Mouse (Mus musculus): ENCODE results near the gene Prpf40b. TPM values are rescaled to one million over a fixed set of nuclear protein-coding genes. Genes with fewer than 3 reads are reported as not detected.
"Not testable (repeated sequence)": the region's sequence is repeated elsewhere in the genome, so short reads cannot be mapped to it uniquely, and the experiment has no call there.

Gene Prpf40b
- polyA plus RNA-seq, 1 experiment = 37.0 TPM

DNA sequence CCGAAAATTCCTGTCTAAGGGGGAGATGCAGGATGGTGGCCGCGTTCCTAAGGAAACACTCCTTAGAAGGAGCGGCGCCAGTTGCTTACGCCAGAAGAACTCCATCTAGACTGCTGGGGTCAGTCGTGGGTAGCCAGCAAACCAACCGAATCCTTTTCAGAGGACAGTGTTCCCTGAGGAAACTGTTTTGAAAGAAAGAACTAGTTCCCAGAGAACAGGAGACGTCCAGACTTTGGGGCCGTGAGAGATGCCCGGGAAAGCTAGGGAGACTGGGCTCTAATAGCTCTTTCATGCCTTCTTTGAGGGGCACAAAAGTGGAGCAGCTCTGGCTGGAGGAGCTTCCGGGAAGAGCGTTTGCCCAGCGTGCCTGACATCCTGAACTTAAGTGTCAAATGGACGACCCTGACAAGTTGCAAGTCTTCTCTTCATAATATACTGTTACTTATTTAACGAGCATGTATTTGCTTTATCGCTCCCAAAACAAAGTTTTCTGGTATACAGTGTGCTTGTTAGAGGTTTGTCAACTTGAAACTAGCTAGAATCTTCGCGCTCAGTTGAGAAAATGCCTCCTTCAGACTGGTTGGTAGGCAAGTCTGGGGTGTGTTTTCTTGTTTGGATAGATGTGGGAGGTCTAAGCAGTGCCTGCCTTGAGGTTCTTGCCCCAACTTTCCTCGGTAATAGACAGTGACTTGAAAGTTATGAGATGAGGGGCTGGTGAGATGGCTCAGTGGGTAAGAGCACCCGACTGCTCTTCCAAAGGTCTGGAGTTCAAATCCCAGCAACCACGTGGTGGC, 42.3 kb upstream of the Prpf40b start:
- H3K27me3 ChIP-seq (ENCODE audit: control insufficient read depth, insufficient read depth, low read length) = no peaks in the 10 kb centered on the region
- WGBS = 5% methylated on average over 22 of the region's 22 CpGs
- peaks cover 6% of the 10 kb centered on the region for H3K36me3 ChIP-seq (ENCODE audit: control insufficient read depth, insufficient read depth, low read length)
- 0 out of 2 replicates have a peak, but pooled peaks have one; percentile 3 for TF ChIP-seq POLR2A (IDR thresholded peaks at IDR 0.05; ENCODE audit: control insufficient read depth, extremely low read depth, insufficient read depth, low read length, poor library complexity)
- TF ChIP-seq CTCF (IDR thresholded peaks at IDR 0.05; ENCODE audit: borderline replicate concordance, control insufficient read depth, extremely low read depth, insufficient read depth, low read length, poor library complexity) = no peak
- H3K4me3 ChIP-seq (ENCODE audit: control insufficient read depth, insufficient read depth, low read length) = peak overlapping the region; percentile 64
- DNase-seq = no peak
- H3K4me1 ChIP-seq (replicated peaks; ENCODE audit: control insufficient read depth, insufficient read depth, low read length) = peaks cover 14% of the 10 kb centered on the region
- H3K27ac ChIP-seq (ENCODE audit: control insufficient read depth, insufficient read depth, low read length) = peak overlapping the region; percentile 74

GRCm38 (mm10) chr15:99253175-99253479, 41.8 kb upstream of the Prpf40b start:
- DNase-seq; H3K27me3 ChIP-seq (ENCODE audit: control insufficient read depth, insufficient read depth, low read length); H3K27ac ChIP-seq (ENCODE audit: control insufficient read depth, insufficient read depth, low read length); H3K4me3 ChIP-seq (ENCODE audit: control insufficient read depth, insufficient read depth, low read length); H3K36me3 ChIP-seq (ENCODE audit: control insufficient read depth, insufficient read depth, low read length): not testable (repeated sequence)
- H3K4me1 ChIP-seq (replicated peaks; ENCODE audit: control insufficient read depth, insufficient read depth, low read length) = peaks cover 14% of the 10 kb centered on the region
- 50% methylated on average over 2 of the region's 2 CpGs for WGBS

DNA sequence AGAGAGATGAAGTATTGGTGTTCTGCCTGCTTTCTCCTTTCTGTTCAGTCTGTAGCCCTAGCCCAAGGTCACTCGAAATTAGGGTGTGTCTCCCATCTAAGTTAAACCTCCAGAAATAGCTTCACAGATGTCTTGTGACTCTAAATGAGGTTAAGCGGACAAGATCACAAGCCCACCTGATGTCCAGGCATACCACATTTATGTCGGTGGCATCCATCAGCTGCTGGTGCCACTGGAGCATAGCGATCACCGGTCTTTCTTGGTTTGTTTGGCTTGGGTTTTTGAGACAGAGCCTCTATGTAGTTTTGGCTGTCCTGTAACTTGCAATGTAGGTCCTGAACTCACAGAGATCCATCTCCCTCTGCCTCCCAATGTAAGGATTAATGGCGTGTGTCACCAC, 41.1 kb upstream of the Prpf40b start:
- Histone ChIP-seq H3K4me3 (ENCODE audit: control insufficient read depth, insufficient read depth, low read length) (no peak overlapping the region), H3K4me1 (replicated peaks; ENCODE audit: control insufficient read depth, insufficient read depth, low read length) (peaks cover 14% of the 10 kb centered on the region), H3K27ac (ENCODE audit: control insufficient read depth, insufficient read depth, low read length) (no peak overlapping the region), H3K36me3 (ENCODE audit: control insufficient read depth, insufficient read depth, low read length) (no peaks in the 10 kb centered on the region), H3K27me3 (ENCODE audit: control insufficient read depth, insufficient read depth, low read length) (no peaks in the 10 kb centered on the region)
- DNase-seq = no peak
- 92% methylated on average over 6 of the region's 6 CpGs for WGBS
- TF ChIP-seq CTCF (IDR thresholded peaks at IDR 0.05; ENCODE audit: borderline replicate concordance, control insufficient read depth, extremely low read depth, insufficient read depth, low read length, poor library complexity) (no peak), POLR2A (IDR thresholded peaks at IDR 0.05; ENCODE audit: control insufficient read depth, extremely low read depth, insufficient read depth, low read length, poor library complexity) (no peak)

- no peak for TF ChIP-seq POLR2A (IDR thresholded peaks at IDR 0.05; ENCODE audit: control insufficient read depth, extremely low read depth, insufficient read depth, low read length, poor library complexity)
- TF ChIP-seq CTCF (IDR thresholded peaks at IDR 0.05; ENCODE audit: borderline replicate concordance, control insufficient read depth, extremely low read depth, insufficient read depth, low read length, poor library complexity) = no peak
- Histone ChIP-seq H3K36me3 (ENCODE audit: control insufficient read depth, insufficient read depth, low read length) (no peaks in the 10 kb centered on the region), H3K4me1 (replicated peaks; ENCODE audit: control insufficient read depth, insufficient read depth, low read length) (peaks cover 16% of the 10 kb centered on the region), H3K4me3 (ENCODE audit: control insufficient read depth, insufficient read depth, low read length) (no peak overlapping the region), H3K27ac (ENCODE audit: control insufficient read depth, insufficient read depth, low read length) (no peak overlapping the region), H3K27me3 (ENCODE audit: control insufficient read depth, insufficient read depth, low read length) (no peaks in the 10 kb centered on the region)
- 94% methylated on average over 2 of the region's 2 CpGs for WGBS
- DNase-seq = no peak
These were observed 40.3 kb upstream of the Prpf40b start for GRCm38 (mm10) chr15:99254477-99255005.

DNA sequence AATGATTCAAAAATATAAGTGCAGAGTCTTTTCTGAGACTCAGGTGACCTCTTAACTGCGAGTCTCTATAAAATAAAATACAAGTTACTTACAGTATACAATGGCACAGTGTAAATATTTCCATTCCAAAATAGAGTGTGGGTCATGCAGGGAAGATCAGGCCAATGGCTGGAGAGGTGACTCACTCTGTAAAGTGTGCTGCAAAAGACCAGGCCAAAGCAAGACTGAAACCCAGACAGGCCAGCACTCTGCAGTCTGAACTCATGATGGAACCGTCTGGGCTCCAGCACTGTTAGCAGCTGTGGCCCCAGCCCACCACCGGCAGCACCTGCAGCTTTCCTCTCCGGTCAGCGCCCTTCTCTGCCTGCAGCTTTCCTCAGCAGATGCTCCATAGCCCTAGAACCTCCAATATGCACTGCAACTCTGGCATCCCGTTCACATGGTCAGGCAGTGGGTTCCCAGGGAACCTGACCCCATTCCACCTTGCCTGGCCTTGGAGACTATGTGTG, 39.6 kb upstream of the Prpf40b start:
- Histone ChIP-seq H3K4me1 (replicated peaks; ENCODE audit: control insufficient read depth, insufficient read depth, low read length) (peaks cover 15% of the 10 kb centered on the region), H3K27me3 (ENCODE audit: control insufficient read depth, insufficient read depth, low read length) (no peaks in the 10 kb centered on the region), H3K27ac (ENCODE audit: control insufficient read depth, insufficient read depth, low read length) (no peak overlapping the region), H3K36me3 (ENCODE audit: control insufficient read depth, insufficient read depth, low read length) (no peaks in the 10 kb centered on the region), H3K4me3 (ENCODE audit: control insufficient read depth, insufficient read depth, low read length) (no peak overlapping the region)
- no peak for TF ChIP-seq CTCF (IDR thresholded peaks at IDR 0.05; ENCODE audit: borderline replicate concordance, control insufficient read depth, extremely low read depth, insufficient read depth, low read length, poor library complexity)
- TF ChIP-seq POLR2A (IDR thresholded peaks at IDR 0.05; ENCODE audit: control insufficient read depth, extremely low read depth, insufficient read depth, low read length, poor library complexity) = no peak
- no peak for DNase-seq
- 94% methylated on average over 6 of the region's 6 CpGs for WGBS

DNA sequence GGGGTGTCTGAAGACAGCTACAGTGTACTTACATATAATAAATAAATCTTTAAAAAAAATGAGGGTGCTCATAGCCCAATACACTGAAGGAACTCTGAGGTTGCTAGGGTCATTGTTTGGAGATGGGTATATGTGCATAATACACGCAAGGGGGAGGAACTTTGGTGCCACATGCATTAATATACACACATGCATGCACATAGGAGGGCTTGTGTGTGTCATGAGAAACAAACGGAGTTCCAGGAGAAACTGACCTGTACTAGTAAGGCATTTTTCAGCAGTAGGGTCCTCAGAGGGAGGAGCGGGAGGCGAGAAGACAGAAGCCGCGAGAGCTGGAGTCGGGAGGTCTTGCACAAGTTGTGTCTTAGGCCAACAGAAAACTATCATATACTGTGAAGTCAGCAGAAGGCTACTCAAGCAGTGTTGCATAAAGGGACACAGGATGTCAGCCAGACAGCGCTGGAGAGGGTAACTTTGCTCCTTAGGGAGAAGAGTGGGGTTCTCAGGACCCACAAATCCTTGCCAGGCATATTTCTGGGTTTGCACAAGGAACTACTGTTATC, 35.6 kb upstream of the Prpf40b start:
- no peak overlapping the region for H3K4me3 ChIP-seq (ENCODE audit: control insufficient read depth, insufficient read depth, low read length)
- 74% methylated on average over 8 of the region's 8 CpGs for WGBS
- TF ChIP-seq POLR2A (IDR thresholded peaks at IDR 0.05; ENCODE audit: control insufficient read depth, extremely low read depth, insufficient read depth, low read length, poor library complexity) = no peak
- TF ChIP-seq CTCF (IDR thresholded peaks at IDR 0.05; ENCODE audit: borderline replicate concordance, control insufficient read depth, extremely low read depth, insufficient read depth, low read length, poor library complexity) = no peak
- H3K36me3 ChIP-seq (ENCODE audit: control insufficient read depth, insufficient read depth, low read length) = no peaks in the 10 kb centered on the region
- DNase-seq = no peak
- H3K27me3 ChIP-seq (ENCODE audit: control insufficient read depth, insufficient read depth, low read length) = no peaks in the 10 kb centered on the region
- H3K4me1 ChIP-seq (replicated peaks; ENCODE audit: control insufficient read depth, insufficient read depth, low read length) = peaks cover 7% of the 10 kb centered on the region; the same call in 1 of the 2 replicates
- peak overlapping the region; percentile 43; the same call in 1 of the 2 replicates for H3K27ac ChIP-seq (ENCODE audit: control insufficient read depth, insufficient read depth, low read length)

Measured in thymus, adult 2 months (tissue).